Mouse (Mus musculus): ENCODE measurements around the gene Tmem63b. TPM values are rescaled to one million over a fixed set of nuclear protein-coding genes. Genes with fewer than 3 reads are reported as not detected.
A peak's percentile ranks its signal among the peaks of the same experiment; 100 is the strongest.

The Tmem63b gene
- polyA plus RNA-seq, 2 experiments from 2014 or later: 3.8 to 4.8 TPM

GRCm38 (mm10) chr17:45619386-45620256 lies 67.1 kb downstream of the Tmem63b start:
- ATAC-seq: peak; percentile 65

- peak; percentile 30 for ATAC-seq
Observed at GRCm38 (mm10) chr17:45618941-45619385, 67.7 kb downstream of the Tmem63b start.

- no peak for ATAC-seq
Observed at GRCm38 (mm10) chr17:45617655-45618054, 69.0 kb downstream of the Tmem63b start.

GRCm38 (mm10) chr17:45616679-45617078 lies 70.0 kb downstream of the Tmem63b start:
- ATAC-seq: no peak

GRCm38 (mm10) chr17:45616046-45616650 lies 70.6 kb downstream of the Tmem63b start:
- no peak for ATAC-seq

GRCm38 (mm10) chr17:45612921-45613320 lies 73.8 kb downstream of the Tmem63b start:
- ATAC-seq: no peak

GRCm38 (mm10) chr17:45612008-45612407 lies 74.7 kb downstream of the Tmem63b start:
- no peak for ATAC-seq

Other genes starting within 250 kb of the Tmem63b start
- gene Spats1, start 211.5 kb downstream of the Tmem63b start, polyA plus RNA-seq (2017; shearing (Covaris generic)): 1 to 10 TPM; 1.1 TPM
- gene Aars2, start 180.1 kb downstream of the Tmem63b start, polyA plus RNA-seq (2017; shearing (Covaris generic)): 1 to 10 TPM; 2.4 to 5.1 TPM
- not detected for gene Tcte1, start 163.5 kb downstream of the Tmem63b start, polyA plus RNA-seq (2017; shearing (Covaris generic))
- gene Tmem151b, start 137.2 kb downstream of the Tmem63b start, polyA plus RNA-seq (2017; shearing (Covaris generic)): under 1 TPM; 0.15 to 0.35 TPM
- 10 to 100 TPM; 33.1 to 48.1 TPM for gene Nfkbie, start 131.2 kb downstream of the Tmem63b start, polyA plus RNA-seq (2017; shearing (Covaris generic))
- gene Slc35b2, start 123.0 kb downstream of the Tmem63b start, polyA plus RNA-seq (2017; shearing (Covaris generic)): 10 to 100 TPM; 27.6 to 39.0 TPM
- 1,000 to 10,000 TPM; 1,172 to 1,222 TPM for gene Hsp90ab1, start 113.6 kb downstream of the Tmem63b start, polyA plus RNA-seq (2017; shearing (Covaris generic))
- gene Slc29a1, start 87.3 kb downstream of the Tmem63b start, polyA plus RNA-seq (2017; shearing (Covaris generic)): 100 to 1,000 TPM in 1 of 2 experiments, 10 to 100 TPM in 1; 88.0 to 154 TPM
- not detected for gene Mymx, start 84.8 kb downstream of the Tmem63b start, polyA plus RNA-seq (2017; shearing (Covaris generic))
- gene Capn11, start 27.6 kb downstream of the Tmem63b start, polyA plus RNA-seq (2017; shearing (Covaris generic)): 1 to 10 TPM; 1.9 to 2.4 TPM
- gene Mrpl14, start 583 bp downstream of the Tmem63b start, polyA plus RNA-seq (2017; shearing (Covaris generic)): 10 to 100 TPM; 91.5 to 92.9 TPM
- gene 1600014C23Rik, start 46.9 kb upstream of the Tmem63b start, polyA plus RNA-seq (2017; shearing (Covaris generic)): not detected